Mouse (Mus musculus) spleen, adult 2 months (tissue): Measurements from ENCODE around the gene Gm12184.

Source experiments
- CTCF ChIP-seq: fragments of 200-500 bp; IDR thresholded peaks from 2 replicates; pipeline ENCODE4 v1.5.1; 2011; ENCODE audit warnings: mild to moderate bottlenecking, inconsistent platforms; ENCODE audit not compliant: insufficient read depth, insufficient read length, insufficient replicate concordance; ENCODE audit errors: extremely low read depth
- POLR2A ChIP-seq: fragments of 200-500 bp; IDR thresholded peaks from 2 replicates; pipeline ENCODE4 v1.6.1; 2011; ENCODE audit warnings: low read depth, low read length, inconsistent platforms

DNA sequence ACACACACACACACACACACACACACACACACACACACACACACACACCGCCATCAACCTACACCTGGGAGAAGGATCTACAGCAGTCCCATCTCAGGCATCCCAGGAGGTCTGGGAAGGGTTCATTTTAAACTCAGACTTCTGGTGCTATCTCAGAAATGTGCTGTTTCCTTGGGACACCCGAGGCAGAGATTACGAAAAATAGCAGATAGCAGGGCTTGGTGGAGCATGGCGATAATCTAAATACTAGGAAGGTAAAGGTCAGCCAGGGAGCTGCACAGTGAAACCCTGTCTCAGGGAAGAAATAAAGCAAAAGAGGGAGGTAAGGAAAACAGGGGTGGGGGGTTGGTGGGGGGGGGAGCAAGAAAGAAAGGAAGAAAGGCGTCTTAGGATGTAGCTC lies 29.2 kb downstream of the Gm12184 start:
- TF ChIP-seq CTCF: no peak
- no peak for TF ChIP-seq POLR2A
